Mouse (Mus musculus): ENCODE measurements at regions not wholly inside any gene's neighbourhood (a gene's known extent, or its start where the extent isn't known, plus 50 kb on each side); places are given as distances from the start of the nearest gene placed in this dataset.

DNA sequence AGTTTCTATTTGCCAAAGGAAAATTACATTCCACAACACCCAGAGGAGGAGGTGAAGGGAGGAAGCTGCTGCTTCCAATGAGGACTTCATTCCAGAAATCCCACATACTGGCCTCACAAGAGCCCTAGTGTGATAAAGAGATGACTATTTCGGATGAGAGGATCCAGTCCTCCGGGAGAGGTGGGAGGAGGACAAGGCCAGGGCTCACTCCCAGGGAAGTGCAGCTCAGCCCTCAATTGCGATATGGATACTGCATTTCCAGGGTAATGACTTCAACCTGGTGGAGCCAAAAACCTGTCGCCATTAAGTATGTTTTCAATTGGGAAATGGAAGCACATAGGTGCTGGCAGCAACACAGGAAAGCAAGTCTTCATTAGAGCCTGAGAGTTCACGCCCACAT, 74.7 kb upstream of the Dynlrb2 start:
- no peak for TF ChIP-seq CTCF (IDR thresholded peaks at IDR 0.05; ENCODE audit: control insufficient read depth, insufficient read depth, insufficient replicate concordance, low read depth, low read length)
- TF ChIP-seq POLR2A (IDR thresholded peaks at IDR 0.05; ENCODE audit: control insufficient read depth, low read depth, low read length): no peak
